Mouse (Mus musculus): Measurements from ENCODE around the gene Kcnmb4.

- no peak for TF ChIP-seq CTCF (IDR thresholded peaks at IDR 0.05)
- no peak for TF ChIP-seq EP300 (IDR thresholded peaks at IDR 0.05)
Measured at GRCm38 (mm10) chr10:116402742-116403425, 70.8 kb downstream of the Kcnmb4 start.
